Mouse (Mus musculus) kidney, embryonic 15.5 days (tissue): Measurements from ENCODE around the gene Sprr2b. TPM values are rescaled to one million over a fixed set of nuclear protein-coding genes. Genes with fewer than 3 reads are reported as not detected.
"Not testable (repeated sequence)": the region's sequence is repeated elsewhere in the genome, so short reads cannot be mapped to it uniquely, and the experiment has no call there.

Source experiments
- ATAC-seq: fragments of 200-750 bp; cut with Nextera tagmentation; replicated peaks from 2 replicates; pipeline ENCODE4 v1.8.0; 2017; ENCODE audit warnings: moderate TSS enrichment; ENCODE audit not compliant: low FRiP score
- H3K27ac ChIP-seq: fragments of 300-500 bp; sonication (generic); 2 replicates; pipeline ENCODE4 v1.5.1; 2015; ENCODE audit warnings: mild to moderate bottlenecking, inconsistent platforms
- H3K27me3 ChIP-seq: fragments of 300-500 bp; sonication (generic); 2 replicates; pipeline ENCODE4 v1.6.1; 2015; ENCODE audit warnings: inconsistent platforms
- H3K36me3 ChIP-seq: fragments of 300-500 bp; sonication (generic); 2 replicates; pipeline ENCODE4 v1.6.1; 2015; ENCODE audit warnings: inconsistent platforms
- H3K4me1 ChIP-seq: fragments of 300-500 bp; sonication (generic); 2 replicates; pipeline ENCODE4 v1.6.1; 2015; ENCODE audit warnings: inconsistent platforms
- H3K4me2 ChIP-seq: fragments of 300-500 bp; sonication (generic); 2 replicates; pipeline ENCODE4 v1.6.1; 2015; ENCODE audit warnings: moderate library complexity, mild to moderate bottlenecking, inconsistent platforms
- H3K4me3 ChIP-seq: fragments of 300-500 bp; sonication (generic); replicated peaks from 2 replicates; pipeline ENCODE4 v1.5.1; 2015; ENCODE audit warnings: mild to moderate bottlenecking, inconsistent platforms
- H3K9ac ChIP-seq: fragments of 300-500 bp; sonication (generic); 2 replicates; pipeline ENCODE4 v1.6.1; 2015; ENCODE audit warnings: mild to moderate bottlenecking, inconsistent platforms
- H3K9me3 ChIP-seq: fragments of 300-500 bp; sonication (generic); replicated peaks from 2 replicates; pipeline ENCODE4 v1.6.1; 2016; ENCODE audit warnings: inconsistent platforms
- WGBS: fragments of 180-500 bp; shearing (Covaris S2); methylation state at CpG from one replicate; pipeline ENCODE4 v1.1.7; 2015; ENCODE audit warnings: mixed read lengths; 5-methylcytosine and 5-hydroxymethylcytosine counted together
- polyA plus RNA-seq: library from polyadenylated mRNA; unstranded; fragments of >200 nt; fragmentation: Nextera tagmentation; extraction: Ambion mirVana; gene quantifications from 2 replicates; pipeline ENCODE4 v1.2.1, GENCODE M21; 2015

The Sprr2b gene
- not detected in 2 replicates for polyA plus RNA-seq

DNA sequence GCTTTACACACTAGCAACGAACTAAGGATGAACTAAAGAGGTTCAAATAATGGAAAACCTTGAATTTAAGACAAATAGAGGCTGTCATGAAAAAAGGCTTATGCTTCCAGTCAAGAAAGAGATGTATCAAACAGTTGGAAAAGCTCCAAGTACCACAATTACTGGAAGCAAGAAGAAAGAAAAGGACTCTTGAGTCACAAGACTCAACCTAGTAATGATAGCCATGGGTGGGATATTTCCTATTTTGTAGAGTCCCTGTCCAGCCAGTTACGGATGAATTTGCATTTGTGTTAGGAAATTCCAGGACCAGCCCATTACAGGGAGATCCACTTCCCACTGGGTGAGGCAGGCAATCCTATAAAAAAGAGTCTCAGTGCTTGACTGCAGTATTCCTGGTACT is at the start of gene Sprr2b:
Sprr2b (plus strand) TSS at position 301 of the 400 bp plus-strand sequence.
- 80% methylated on average over 2 of the region's 2 CpGs for WGBS
- H3K9me3 ChIP-seq, result no peaks in the 10 kb centered on the region
- no peak for ATAC-seq
- H3K27me3 ChIP-seq, result no peaks in the 10 kb centered on the region
- no peak within 1 kb of the TSS for H3K4me2 ChIP-seq
- H3K4me3 ChIP-seq, result no peak within 1 kb of the TSS
- H3K4me1 ChIP-seq, result no peaks in the 10 kb centered on the region
- no peak within 1 kb of the TSS for H3K9ac ChIP-seq
- H3K27ac ChIP-seq, result no peak within 1 kb of the TSS
- no peaks in the 10 kb centered on the region for H3K36me3 ChIP-seq

DNA sequence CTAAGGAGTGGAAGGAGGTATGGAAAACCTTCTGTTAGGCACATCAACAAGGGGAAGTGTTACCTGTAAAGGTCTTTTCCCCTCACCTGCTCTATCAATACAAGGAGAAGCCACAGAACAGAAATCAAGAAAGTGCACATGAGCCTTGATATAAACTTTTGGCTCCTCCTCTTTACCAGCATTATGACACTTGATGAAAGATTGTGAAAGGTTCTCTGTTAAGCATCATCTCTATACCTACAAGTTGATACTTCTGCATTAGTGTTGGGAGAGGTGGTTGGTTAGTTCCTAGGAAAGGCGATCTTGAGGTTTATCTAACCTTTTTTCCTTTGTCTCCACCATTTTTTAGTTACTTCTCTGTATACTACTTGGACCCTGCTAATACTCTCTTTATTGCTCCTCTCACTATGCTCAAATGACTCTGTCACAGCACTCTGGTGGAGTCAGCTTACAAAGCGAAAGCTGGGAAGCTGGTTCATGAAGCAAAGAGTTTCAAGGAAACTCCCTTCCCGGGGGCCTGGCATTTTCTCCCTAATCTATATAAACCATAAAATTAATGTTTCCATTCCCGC is 44.9 kb upstream of the Sprr2b start:
- not testable (repeated sequence) for H3K9me3 ChIP-seq, H3K36me3 ChIP-seq, H3K27me3 ChIP-seq, H3K4me2 ChIP-seq, H3K4me1 ChIP-seq, H3K9ac ChIP-seq, H3K27ac ChIP-seq, H3K4me3 ChIP-seq
- peak; percentile 91 for ATAC-seq
- no CpG with 5 or more reads among the region's 4 CpGs for WGBS

DNA sequence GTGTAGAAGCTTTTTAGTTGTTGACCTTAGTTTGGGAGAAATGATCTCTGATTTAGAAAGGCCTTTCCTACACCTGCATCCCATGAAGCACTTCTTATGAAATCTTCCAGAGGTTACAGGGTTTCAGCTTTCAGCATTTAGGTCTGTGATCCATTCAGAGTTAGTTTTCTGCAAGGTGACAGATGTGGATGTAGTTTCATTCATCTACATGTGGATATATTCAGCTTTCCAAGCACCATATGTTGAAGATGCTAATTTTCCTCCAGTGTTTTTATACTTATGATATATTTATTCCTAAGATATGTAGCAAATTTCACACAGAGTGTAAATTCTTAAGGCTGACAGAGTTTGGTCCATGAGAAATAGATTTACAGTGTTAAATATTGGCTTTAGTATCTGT is 42.9 kb upstream of the Sprr2b start:
- not testable (repeated sequence) for H3K9ac ChIP-seq, H3K4me2 ChIP-seq, H3K4me1 ChIP-seq, H3K27ac ChIP-seq, H3K9me3 ChIP-seq, H3K36me3 ChIP-seq, H3K4me3 ChIP-seq, ATAC-seq, H3K27me3 ChIP-seq

- not testable (repeated sequence) for H3K4me1 ChIP-seq, H3K27ac ChIP-seq, H3K4me3 ChIP-seq, H3K27me3 ChIP-seq, H3K9me3 ChIP-seq, H3K9ac ChIP-seq, H3K36me3 ChIP-seq, ATAC-seq, H3K4me2 ChIP-seq
- no CpG with 5 or more reads among the region's 1 CpGs for WGBS
Observed at GRCm38 (mm10) chr3:92274018-92274417, 42.4 kb upstream of the Sprr2b start.

- not testable (repeated sequence) for H3K4me1 ChIP-seq, H3K27ac ChIP-seq, H3K9ac ChIP-seq, H3K36me3 ChIP-seq, H3K27me3 ChIP-seq, H3K9me3 ChIP-seq, H3K4me3 ChIP-seq, H3K4me2 ChIP-seq, ATAC-seq
Observed at GRCm38 (mm10) chr3:92279663-92280062, 36.8 kb upstream of the Sprr2b start.

DNA sequence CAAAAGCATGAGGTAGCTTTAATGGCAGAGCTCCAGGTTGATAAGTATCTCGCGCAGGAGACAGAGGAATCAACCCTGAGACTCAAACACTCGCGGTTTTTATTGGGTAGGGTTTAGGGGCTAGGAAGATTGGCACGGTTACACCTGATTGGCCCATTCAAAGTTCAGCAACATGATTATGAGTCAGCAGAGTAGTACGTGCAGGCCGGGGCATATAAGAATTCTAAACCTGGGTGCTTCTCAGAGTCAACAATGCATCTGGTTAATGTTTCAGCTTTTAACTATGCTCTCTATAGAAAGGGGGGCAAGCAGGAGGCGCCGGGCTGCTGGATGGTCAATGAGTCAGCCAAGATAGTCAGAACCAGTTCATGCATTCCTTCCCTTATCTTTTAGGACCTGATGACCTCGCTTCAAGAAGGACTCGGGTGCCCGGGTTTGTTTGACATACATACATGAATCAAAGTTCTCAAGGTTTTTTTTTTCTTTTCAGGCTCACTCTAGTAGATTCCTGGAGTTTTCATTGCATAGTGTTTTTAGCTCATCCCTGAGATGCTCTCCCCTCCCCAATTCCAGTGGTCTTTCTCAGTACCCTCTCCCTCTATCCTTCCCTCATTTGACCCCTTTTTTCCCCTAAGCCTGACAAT is 35.3 kb upstream of the Sprr2b start:
- 62% methylated on average over 5 of the region's 12 CpGs for WGBS
- not testable (repeated sequence) for H3K27me3 ChIP-seq, H3K9me3 ChIP-seq, H3K27ac ChIP-seq, H3K36me3 ChIP-seq, H3K4me1 ChIP-seq, H3K9ac ChIP-seq, H3K4me2 ChIP-seq, H3K4me3 ChIP-seq
- peak; percentile 77 for ATAC-seq

GRCm38 (mm10) chr3:92285101-92285500 is 31.3 kb upstream of the Sprr2b start, which contains the start of gene Sprr2a3:
Gene Sprr2a3, plus strand, starts transcription at chr3:92285417.
- not testable (repeated sequence) for H3K27ac ChIP-seq, H3K27me3 ChIP-seq, H3K36me3 ChIP-seq, H3K4me2 ChIP-seq, H3K9me3 ChIP-seq, H3K4me1 ChIP-seq, H3K9ac ChIP-seq, ATAC-seq, H3K4me3 ChIP-seq
- 90% methylated on average over 1 of the region's 1 CpGs for WGBS

DNA sequence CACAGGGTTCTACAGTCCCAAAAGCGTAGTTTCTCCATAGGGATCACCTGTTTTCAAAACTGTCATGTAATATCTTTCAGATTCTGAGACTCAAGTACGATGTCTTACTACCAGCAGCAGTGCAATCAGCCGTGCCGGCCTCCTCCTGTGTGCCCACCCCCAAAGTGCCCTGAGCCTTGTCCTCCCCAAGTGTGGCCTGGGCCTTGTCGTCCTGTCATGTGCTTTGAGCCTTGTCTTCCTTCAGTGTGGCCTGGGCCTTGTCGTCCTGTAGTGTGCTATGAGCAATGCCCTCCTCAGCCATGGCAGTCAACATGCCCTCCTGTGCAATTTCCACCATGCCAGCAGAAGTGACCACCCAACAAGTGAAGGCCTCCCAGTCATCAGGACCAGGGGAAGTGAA is 27.9 kb upstream of the Sprr2b start:
- H3K27me3 ChIP-seq, H3K4me2 ChIP-seq, H3K9ac ChIP-seq, H3K4me3 ChIP-seq, H3K36me3 ChIP-seq, H3K27ac ChIP-seq, H3K9me3 ChIP-seq, H3K4me1 ChIP-seq: not testable (repeated sequence)
- 78% methylated on average over 6 of the region's 6 CpGs for WGBS
- ATAC-seq, result 0 out of 2 replicates have a peak, but pooled peaks have one; percentile 33

- Histone ChIP-seq H3K4me1 (no peaks in the 10 kb centered on the region), H3K27ac (no peak overlapping the region), H3K4me3 (no peak overlapping the region), H3K36me3 (no peaks in the 10 kb centered on the region), H3K27me3 (no peaks in the 10 kb centered on the region), H3K4me2 (no peak overlapping the region), H3K9me3 (no peaks in the 10 kb centered on the region), H3K9ac (no peak overlapping the region)
- ATAC-seq, result no peak
- WGBS, result 76% methylated on average over 1 of the region's 1 CpGs
Observed at GRCm38 (mm10) chr3:92307406-92307805, 9.0 kb upstream of the Sprr2b start.

DNA sequence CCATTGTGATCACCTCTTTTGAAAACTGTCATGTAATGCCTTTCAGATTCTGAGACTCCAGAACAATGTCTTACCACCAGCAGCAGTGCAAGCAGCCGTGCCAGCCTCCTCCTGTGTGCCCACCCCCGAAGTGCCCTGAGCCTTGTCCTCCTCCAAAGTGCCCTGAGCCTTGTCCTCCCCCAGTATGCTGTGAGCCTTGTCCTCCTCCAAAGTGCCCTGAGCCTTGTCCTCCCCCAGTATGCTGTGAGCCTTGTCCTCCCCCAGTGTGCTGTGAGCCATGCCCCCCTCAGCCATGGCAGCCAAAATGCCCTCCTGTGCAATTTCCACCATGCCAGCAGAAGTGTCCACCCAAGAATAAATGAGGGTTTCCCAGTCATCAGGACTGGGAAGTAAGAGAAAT is 964 bp downstream of the Sprr2b start:
- peak; percentile 91 for ATAC-seq
- Histone ChIP-seq H3K9me3 (no peaks in the 10 kb centered on the region), H3K4me1 (no peaks in the 10 kb centered on the region), H3K36me3 (no peaks in the 10 kb centered on the region), H3K27me3 (no peaks in the 10 kb centered on the region), H3K4me3 (no peak overlapping the region), H3K9ac (no peak overlapping the region), H3K27ac (no peak overlapping the region), H3K4me2 (no peak overlapping the region)
- WGBS, result 39% methylated on average over 2 of the region's 2 CpGs

DNA sequence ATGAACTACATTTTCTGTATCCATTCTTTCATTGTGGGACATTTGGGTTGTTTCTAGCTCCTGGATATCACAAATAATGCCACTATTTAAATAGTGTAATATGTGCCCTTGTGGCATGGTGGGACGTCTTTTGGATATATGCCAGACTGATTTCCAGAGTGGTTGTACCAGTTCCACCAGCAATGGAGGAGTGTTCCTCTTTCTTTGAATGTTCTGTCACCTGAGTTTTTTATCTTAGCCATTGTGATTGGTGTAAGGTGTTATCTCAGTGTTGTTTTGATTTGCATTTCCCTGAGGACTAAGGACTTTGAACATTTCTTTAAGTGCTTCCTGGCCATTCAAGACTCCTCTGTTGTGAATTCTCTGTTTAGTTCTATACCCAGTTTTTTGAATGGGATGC is 19.9 kb downstream of the Sprr2b start:
- Histone ChIP-seq H3K4me1 (no peaks in the 10 kb centered on the region), H3K4me3 (no peak overlapping the region), H3K27ac (no peak overlapping the region), H3K27me3 (no peaks in the 10 kb centered on the region), H3K9me3 (no peaks in the 10 kb centered on the region), H3K9ac (no peak overlapping the region), H3K36me3 (no peaks in the 10 kb centered on the region), H3K4me2 (no peak overlapping the region)
- 84% methylated on average over 1 of the region's 1 CpGs for WGBS
- no peak for ATAC-seq

- H3K4me3 ChIP-seq, result no peak within 1 kb of the TSS
- no peaks in the 10 kb centered on the region for H3K4me1 ChIP-seq
- H3K27me3 ChIP-seq, result no peaks in the 10 kb centered on the region
- H3K9me3 ChIP-seq, result no peaks in the 10 kb centered on the region
- no peak within 1 kb of the TSS for H3K9ac ChIP-seq
- H3K27ac ChIP-seq, result no peak within 1 kb of the TSS
- H3K36me3 ChIP-seq, result no peaks in the 10 kb centered on the region
- 93% methylated on average over 5 of the region's 5 CpGs for WGBS
- no peak within 1 kb of the TSS for H3K4me2 ChIP-seq
- no peak for ATAC-seq
Observed at GRCm38 (mm10) chr3:92338840-92339239, 22.4 kb downstream of the Sprr2b start, which contains the start of gene Sprr2d. Gene Sprr2d, plus strand, starts transcription at chr3:92339140.

GRCm38 (mm10) chr3:92351843-92352242 is 35.4 kb downstream of the Sprr2b start, which contains the start of gene Sprr2e:
Gene Sprr2e, plus strand, starts transcription at chr3:92352143.
- no peak within 1 kb of the TSS for H3K9ac ChIP-seq
- H3K4me1 ChIP-seq, result no peaks in the 10 kb centered on the region
- no peaks in the 10 kb centered on the region for H3K9me3 ChIP-seq
- 76% methylated on average over 2 of the region's 2 CpGs for WGBS
- no peak within 1 kb of the TSS for H3K4me2 ChIP-seq
- H3K4me3 ChIP-seq, result no peak within 1 kb of the TSS
- H3K27ac ChIP-seq, result no peak within 1 kb of the TSS
- no peaks in the 10 kb centered on the region for H3K27me3 ChIP-seq
- no peaks in the 10 kb centered on the region for H3K36me3 ChIP-seq
- no peak for ATAC-seq
